Mouse (Mus musculus): ENCODE measurements around the gene Lgi1.

DNA sequence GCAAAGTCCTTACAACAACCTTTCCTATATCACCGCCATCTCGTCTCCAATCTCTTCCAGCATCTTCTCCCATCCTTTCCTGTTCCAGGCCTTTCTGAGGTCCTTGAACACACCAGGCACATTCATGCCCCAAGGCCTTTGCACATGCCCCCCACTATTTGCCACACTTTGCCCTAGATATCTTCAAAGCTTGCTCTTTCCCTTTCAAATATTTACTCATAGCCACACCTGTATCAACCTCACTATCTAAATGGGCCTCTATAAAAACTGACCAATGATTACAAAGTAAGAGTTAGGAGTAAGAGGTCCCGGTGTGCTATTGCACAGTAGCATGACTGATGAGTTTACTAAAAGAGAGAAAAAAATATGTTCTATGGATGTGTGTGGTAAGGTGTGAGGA, 73.0 kb downstream of the Lgi1 start:
- no peak for TF ChIP-seq GATA1 (IDR thresholded peaks at IDR 0.05; ENCODE audit: low read length)
- no peak for TF ChIP-seq TAL1 (IDR thresholded peaks at IDR 0.05; ENCODE audit: low read length)
